Mouse (Mus musculus) B cell, adult 2 months (primary cell): ENCODE results near the gene Tph2.
A peak's percentile ranks its signal among the peaks of the same experiment; 100 is the strongest.
"Not testable (repeated sequence)": the region's sequence is repeated elsewhere in the genome, so short reads cannot be mapped to it uniquely, and the experiment has no call there.

Experiments
- DNase-seq, 2 experiments: peaks; one replicate each; pipeline ENCODE4 v3.0.0; 2022

The Tph2 gene

DNA sequence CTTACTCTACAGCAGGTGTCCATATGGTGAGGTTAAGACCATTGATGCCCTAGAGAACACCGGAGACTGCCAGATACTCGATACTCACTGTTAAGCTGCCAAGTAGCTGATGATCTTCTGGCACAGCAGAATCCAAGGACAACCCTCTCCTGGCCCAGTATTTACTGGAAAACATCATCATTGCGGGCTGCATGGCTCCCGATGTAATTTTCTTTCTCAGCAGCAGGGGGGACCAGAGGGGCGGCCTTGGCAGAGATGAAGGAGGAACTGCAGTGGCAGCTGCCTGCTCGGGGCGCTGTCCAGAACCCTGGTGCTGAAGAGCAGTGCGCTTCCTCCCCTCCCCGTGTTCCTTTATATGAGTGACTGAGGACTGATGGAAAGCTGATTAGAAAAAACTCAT, at the start of gene Tph2:
Gene Tph2, minus strand, starts transcription at position 326 of the 400 bp plus-strand sequence.
- DNase-seq = peak; percentile 73 to 74

DNA sequence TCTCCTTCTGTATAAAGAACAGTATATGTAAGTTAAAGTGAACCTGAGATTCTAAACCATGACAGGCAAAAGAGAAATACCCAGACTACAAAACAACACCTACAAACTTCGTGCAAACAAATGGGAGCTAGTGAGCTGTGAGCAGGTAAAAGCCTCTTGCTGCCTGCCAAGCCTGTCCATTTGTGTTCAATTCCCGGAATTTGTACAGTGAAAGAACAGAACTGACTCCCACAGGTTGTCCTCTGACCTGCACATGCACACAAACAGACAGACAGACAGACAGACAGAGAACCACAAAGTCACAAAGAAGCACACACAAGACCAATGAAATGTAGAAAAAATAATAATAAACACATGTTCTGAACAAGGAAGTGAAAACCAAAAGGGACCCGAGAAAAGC, 49.0 kb upstream of the Tph2 start:
- no peak for DNase-seq

DNA sequence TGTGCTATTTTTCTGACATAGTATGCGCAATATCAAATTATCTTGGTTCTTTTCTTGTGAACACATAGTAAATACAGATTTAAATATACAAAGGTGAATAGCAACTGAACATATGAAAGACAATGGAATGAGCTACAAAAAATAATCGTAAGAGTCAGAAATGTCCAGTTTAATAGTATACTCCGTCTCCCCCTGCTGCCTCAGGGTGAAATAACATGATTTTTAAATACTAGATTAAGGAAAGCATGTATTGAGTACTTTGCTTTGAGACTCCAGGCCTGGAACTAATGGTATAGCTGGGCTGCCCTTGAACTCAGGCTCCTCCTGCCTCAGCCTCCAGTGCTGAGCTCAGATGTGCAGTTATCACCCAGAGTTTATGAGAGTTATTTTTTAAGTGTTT, 47.7 kb upstream of the Tph2 start:
- DNase-seq = no peak

DNA sequence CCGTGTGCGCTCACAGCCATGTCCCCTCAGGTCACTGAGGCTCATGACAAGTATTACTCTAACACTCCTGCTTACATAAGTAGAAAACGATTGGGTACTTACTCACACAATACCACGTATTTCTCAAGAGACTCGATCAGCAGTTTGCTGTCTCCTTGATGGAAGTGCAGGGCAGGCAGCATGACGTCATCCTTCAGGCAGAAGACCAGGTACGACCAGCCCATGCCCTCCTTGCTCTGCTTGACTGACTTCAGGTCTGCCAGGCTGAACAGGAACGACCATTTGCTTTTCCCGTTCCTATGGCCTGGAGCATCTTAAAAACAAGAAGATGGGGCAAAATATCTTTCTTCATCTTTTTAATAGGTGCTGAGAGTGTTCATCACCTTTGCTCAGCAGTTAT, 44.2 kb upstream of the Tph2 start:
- DNase-seq = no peak

DNA sequence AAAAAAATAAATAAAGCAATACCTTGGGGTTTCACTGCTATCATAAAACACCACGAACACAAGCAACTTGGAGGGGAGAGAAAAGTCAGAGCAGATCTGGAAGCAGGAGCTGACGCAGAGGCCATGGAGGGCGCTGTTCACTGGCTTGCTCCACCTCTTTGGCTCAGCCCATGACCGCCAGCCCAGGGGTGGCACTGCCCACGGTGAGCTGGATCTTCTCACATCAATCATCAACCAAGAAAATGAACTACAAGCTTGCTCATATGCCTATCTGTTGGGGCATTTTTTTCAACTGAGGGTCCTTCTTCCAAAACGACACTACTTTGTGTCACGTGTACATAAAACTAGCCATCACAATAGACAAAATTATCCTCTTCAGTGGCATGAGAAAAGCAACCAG, 41.8 kb upstream of the Tph2 start:
- DNase-seq = no peak

DNA sequence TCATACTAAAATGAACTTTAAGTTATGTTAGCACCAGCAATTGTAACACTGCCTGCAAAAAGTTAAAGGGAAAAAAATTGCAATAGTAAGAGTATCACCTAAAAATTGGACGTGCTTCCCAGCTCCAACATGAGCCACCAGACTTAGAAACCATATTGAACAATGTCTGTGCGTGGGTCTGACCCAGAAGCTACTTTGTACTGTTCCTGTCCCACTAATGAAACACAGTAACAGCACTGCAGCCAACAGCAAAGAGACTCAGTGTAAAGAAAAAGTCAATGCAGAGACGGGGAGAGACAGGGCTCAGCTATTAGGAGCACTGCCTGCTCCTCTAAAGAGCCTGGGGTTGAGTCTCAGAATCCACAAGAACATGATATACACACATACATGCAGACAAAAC, 39.0 kb upstream of the Tph2 start:
- no peak for DNase-seq

DNA sequence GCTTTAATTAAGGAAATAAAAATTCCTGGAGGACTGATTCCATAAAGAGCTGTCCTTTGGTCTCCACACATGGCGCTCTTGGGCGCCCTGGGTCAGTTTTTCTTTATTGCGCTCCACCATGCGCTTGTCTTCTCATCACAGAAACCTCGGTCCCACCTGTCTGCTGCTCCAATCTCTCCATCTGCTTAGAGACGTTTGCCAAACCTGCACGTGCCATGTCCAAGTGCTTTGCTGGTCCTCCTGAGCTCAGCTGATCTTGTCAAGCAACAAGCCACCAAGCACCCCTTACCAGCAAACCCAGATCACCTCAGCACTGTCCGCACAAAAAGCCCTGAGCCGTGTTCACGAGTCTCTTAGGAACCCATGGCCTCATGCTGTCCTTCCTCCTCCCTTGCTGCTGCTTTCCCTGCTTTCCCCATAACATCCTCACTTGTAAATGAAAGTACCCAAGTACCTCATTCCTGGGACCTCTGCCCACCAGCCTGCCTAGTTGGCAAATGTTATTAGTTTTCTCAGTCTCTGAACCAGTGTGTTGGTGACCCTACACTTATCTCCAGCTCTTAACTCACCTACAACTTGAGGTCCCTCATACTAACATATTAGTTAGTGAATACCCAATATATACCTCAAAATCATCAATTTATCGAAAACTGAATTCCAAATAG, 28.2 kb upstream of the Tph2 start:
- no peak for DNase-seq

DNA sequence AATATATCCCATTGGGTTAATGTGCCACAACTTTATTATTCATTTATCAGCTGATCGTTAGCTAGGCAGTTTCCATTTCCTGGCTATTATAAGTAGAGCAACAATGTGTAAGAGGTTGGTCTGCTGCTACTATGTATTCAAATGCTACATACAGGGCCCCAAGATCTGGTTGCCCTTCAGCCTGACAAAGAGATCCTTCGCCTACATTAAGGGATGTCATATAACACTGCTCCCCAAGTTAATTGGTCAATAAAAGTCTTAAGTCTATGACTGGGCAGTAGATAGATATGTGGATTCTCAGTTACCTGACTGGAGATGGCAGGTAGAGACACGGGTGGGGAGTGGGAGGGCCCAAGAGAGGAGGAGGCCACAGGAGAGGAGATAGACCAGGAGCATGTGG, 21.0 kb upstream of the Tph2 start:
- DNase-seq = no peak

DNA sequence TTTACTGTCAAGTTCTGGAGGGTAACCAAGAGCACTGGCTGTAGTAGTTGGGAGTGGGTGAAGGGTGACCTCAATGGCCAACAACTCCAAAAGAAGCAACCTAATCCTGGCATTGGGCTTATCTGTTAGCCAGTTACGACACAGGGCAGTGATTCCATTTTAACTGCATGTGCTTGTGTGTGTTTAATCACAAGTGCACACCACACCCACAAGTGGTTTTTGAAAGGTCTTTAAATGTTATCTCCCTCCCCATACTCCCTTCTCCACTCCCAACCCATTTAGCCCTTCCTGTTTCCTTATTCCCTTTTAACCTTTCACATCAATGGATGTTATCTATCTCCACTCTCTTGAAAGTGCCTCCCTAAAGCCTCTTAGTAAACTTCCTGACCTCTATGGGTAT, 20.5 kb upstream of the Tph2 start:
- DNase-seq = no peak

DNA sequence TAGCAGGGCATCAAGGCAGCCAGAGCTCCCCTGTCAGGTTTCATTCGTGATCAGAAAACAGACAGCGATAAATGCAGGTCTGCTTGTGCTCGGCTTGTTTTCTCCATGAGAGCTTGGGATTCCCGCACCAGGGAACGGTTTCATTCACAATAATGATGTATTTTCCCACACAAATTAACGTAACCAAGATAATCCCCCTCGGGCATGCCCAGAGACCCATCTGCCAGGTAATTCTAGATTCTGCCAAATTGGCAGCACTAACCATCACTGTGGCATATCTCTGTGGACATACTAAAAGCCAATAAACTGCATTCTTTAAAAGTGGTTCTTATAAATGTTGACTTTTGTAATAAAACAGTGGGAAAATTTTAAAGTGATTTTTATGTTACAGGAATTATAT, 6.4 kb upstream of the Tph2 start:
- no peak for DNase-seq

DNA sequence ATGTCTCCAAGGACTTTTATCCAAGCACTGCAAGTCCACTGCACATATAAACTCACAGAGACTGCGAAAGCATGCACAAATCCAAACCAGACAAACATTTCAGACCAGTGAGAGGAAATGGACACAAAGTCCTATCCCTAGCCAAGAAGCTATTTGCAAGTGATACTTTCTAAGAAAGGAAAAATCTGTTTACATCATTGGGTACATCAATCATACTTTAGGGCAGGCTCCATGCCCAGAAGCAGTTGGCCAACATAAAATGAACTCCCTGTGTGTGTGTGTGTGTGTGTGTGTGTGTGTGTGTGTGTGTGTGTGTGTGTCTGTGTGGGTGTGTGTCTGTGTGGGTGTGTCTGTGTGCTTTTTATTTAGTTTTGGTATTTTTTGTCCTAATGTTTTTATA, 2.6 kb upstream of the Tph2 start:
- no peak for DNase-seq

DNA sequence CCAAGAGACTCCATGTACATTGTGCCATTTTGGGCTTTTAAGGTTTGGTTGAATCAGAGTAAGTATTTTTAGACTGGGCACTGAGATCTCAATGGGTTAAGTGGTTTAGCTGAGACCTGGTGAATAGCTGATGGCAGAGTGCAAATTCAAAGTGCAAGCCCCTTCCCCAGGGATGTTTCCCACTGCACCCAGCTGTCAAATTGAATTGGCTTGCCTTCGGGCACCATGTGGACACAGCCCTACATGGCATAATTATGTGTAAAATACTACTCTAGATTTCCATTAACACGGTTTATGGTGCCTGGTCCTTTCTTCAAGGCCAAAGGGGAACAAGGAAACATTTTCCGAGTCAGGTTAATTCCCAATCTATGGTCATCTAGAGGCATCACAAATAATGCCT, 3.8 kb downstream of the Tph2 start:
- DNase-seq = no peak

DNA sequence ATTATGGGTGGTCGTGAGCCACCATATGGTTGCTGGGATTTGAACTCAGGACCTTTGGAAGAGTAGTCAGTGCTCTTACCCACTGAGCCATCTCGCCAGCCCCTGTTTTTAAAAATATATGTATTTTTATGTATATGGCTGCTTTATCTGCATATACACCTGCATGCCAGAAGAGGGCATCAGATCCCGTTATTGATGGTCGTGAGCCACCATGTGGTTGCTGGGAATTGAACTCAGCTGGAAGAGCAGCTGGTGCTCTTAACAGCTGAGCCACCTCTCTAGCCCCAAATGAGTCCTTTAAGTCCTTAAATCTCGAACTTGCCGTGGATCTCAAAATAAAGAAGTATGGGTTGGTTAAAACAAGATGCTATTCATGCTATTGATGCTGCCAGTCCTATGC, 6.8 kb downstream of the Tph2 start:
- DNase-seq = not testable (repeated sequence)

DNA sequence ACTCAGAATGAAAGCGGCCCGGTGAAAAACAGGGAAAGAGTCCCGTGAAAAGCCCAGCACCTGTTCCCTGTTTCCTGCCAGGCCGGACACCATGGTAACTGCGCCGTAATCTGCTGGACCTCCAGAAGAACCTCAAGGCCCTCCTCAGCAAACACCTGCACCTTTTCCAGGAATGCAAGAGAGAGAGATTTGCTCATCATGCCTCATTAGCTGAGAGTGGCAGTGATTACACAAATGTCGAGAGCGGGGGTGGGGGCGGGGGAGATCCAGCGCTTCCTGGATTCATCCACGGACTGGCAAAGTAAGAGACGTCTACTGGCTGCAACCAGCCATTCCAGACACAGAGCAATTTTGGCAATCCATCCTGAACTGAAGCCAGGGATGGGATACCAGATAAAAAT, 9.2 kb downstream of the Tph2 start:
- DNase-seq = no peak

DNA sequence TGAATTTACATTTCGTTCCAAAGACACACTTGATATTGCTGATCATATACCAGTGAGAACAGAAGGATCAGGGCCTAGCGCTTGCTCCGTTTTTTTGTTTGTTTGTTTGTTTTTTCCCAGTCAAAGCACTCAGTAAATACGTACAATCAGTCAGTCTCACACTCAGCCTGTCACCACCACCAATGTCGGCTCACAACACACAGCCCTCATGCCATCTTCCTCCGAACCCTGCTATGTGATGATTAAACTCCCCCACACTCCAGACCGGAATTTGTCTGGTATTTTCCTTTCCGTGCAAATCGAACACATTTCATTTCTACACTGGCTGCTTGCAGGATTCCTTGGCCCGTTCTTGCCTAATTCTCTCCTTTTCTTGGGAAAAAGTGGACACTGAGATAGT, 11.5 kb downstream of the Tph2 start:
- no peak for DNase-seq

DNA sequence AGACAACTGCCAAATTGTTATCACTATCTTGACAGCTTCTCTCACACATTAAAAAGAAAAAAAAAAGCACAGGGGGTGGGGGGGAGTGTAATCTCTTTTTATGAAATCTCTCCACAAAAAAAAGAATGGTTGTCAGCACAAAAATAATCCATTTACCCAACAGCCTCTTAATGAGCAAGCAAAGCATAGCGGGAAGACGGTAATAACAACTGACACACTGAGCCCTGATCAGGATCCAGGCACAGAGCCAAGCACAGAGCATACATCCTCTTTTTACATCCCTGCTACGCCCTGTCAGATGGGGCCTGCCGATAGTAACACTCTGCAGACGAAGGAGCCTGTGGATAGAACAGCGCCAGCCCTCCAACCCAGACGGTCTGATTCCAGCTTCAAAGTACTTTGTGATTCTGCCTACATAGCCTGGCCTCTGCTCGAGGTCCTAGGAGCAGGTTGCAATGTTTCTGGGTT, 13.4 kb downstream of the Tph2 start:
- no peak for DNase-seq

DNA sequence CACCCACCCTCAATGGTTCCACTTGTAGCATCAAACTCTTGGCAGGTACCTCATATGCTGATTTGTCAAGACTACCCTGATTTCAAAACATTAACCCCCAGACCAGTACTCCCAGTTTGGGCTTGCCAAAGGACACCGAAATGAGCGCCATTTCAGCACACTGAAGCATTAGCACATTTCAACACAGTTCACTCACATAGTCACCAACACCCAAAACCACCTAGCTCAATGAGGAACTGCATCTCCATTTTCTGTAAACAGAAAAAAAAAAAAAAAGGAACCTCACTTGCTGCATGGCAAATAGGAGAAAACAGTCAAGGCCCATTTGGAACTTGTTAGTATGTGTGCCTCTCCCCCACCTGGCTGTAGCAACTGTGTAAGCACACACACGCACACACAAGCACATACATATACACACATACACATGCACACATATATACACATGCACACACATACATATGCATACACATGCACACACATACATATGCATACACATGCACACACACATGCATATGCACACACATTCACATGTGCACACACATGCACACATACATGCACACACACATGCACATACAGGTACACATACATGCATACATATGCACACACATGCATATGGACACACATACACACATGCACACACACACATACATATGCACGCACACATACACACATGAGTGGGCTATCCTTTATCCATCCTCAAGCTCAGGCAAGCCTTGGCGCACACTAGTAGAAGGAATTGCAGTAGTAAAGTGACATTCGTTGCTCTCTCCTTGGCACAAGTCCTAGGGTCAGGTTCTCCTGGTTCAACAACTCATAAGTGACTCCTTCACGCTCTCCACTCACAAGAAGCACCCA, 14.1 kb downstream of the Tph2 start:
- no peak for DNase-seq

DNA sequence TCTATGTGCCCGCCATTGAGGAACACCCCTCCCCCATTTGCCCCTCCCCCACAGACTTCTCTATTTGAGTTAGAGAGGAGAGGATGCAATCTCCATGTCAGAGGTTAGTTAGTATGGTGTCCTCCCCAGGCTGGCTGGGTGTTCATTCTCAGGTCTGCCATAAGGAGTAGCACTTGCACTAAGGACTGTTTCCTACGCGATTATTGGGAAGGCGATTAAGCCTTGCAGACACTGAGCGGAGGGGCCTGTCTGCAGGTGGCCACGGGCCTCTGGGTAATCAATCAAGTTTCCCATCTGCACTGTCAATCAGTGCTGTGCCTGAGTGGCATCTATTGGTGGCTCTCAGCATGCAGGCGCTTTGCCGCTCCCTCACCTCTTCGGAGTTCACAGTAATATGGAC, 15.4 kb downstream of the Tph2 start:
- no peak for DNase-seq

DNA sequence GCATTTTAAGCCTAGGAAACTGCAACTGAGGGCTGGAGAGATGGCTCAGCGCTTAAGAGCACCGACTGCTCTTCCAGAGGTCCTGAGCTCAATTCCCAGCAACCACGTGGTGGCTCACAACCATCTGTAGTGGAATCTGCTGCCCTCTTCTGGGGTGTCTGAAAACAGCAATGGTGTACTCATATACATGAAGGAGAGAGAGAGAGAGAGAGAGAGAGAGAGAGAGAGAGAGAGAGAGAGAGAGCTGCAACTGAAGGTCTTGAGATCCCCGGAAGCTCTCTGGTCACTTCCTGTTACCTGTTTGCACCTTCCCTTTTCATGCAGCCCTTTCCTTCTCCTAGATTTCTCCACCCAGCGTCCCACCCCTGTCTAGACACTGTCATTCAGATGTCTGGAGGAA, 24.5 kb downstream of the Tph2 start:
- no peak for DNase-seq

DNA sequence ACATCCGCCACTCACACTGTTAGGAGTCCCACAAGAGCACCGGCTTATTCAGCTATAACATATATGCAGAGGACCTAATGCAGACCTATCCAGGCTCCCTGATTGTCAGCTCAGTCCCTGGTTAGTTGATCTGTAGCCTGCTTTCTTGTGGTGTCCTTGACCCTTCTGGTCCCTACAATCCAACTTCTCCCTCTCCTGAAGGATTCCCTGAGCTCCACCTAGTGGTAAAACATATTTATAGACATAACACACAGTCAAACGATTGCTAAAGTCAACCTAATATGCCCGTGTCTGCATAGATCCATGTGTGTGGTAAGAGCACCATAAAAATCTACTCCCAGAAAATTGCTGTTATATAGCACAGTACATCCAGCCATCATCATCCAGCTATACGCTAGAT, 37.5 kb downstream of the Tph2 start:
- no peak for DNase-seq

DNA sequence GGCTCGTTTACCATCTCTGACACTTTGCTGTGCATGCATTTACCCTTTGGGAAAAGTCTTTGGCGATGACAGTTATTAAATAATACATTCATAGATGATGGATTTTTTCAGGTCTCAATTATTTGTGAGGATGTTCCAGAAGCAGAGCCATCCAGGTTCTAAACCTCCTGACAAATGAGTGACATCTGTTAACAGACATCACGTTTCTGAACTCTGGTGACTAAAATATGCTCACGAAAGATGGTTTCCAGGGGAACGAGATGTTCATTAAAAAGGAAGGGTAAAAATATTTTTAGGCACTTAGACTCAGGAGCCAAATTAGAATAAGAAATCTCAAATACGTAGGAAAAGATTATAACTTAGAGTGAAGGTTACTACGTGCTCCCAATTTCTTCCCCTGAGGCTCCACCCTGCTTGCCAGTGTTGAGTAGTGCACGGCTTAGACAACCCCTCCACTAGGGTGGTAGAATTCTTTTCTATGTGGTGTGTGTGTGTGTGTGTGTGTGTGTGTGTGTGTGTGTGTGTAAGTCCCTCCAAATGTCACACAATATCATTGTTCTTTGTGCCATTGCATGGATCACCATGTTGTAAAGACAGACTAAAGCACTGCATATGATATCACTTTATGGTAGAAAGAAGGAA, 38.4 kb downstream of the Tph2 start:
- DNase-seq = no peak

DNA sequence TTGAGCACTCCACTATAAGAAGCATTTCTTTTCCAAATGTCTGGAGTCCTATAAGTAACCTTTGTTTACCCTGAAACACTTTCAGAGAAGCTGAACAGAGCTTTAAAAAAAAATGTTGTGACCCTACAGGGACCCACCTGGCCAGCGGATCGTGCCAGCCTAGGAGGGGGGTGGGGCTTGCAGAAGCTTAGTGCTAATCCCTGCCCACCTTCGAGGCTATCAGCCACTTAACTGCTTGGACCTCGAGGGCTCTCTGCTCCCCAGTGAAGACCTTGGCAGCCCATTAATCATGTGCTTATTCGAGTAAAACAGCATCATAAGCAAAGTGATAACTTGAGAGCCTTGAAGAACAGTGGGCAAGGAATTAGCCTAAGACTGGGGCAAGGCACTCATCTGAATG, 40.3 kb downstream of the Tph2 start:
- DNase-seq = no peak

DNA sequence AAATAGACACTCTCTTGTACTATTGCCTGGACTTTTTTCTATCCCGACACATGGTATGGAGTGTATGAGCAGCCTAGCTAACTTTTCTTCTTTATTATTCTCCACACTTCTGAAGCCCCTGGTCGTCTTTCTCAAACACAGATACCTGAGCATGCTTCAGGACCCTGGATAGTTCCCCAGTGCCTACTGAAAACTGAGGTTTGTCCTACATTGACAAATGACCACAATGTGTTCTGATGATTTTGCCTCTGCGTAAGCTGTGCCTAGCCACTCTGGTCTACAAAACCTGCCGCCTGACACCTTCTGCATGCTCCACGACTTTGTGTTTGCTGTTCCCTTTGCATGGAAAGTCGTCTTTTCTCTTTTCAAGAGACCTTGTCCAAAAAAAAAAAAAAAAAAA, 41.2 kb downstream of the Tph2 start:
- no peak for DNase-seq

DNA sequence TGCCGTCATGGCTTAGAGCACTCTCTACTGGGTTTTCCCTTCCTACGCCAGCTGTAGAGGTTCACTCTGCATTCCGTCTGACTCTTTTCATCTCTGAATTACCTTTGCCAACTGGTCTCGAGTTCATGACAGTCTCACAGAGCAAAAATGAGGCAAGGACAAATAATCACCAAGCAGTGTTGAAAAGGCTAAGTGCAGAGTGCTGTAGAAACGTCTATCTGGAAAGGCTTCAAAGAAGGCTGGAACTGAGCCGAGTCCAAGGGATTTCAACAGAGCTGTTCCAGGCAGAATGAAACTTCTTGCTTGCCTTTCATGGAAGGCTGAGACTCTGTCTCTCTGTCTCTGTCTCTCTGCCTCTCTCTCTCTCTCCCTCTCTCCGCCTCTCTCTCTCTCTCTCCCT, 47.8 kb downstream of the Tph2 start:
- no peak for DNase-seq
